Mouse (Mus musculus) stomach, postnatal 0 days (tissue): ENCODE data around the gene Slc1a1. TPM values are rescaled to one million over a fixed set of nuclear protein-coding genes. Genes with fewer than 3 reads are reported as not detected.

Source experiments
- ATAC-seq: fragments of 200-750 bp; cut with Nextera tagmentation; 2 replicates; pipeline ENCODE4 v1.8.0; 2017; ENCODE audit not compliant: low FRiP score, low TSS enrichment
- DNase-seq: peaks from one replicate; pipeline ENCODE4 v3.0.0-alpha.2; 2016; ENCODE audit warnings: low spot score
- H3K27ac ChIP-seq: fragments of 300-500 bp; sonication (generic); replicated peaks from 2 replicates; pipeline ENCODE4 v1.5.1; 2014; ENCODE audit warnings: mild to moderate bottlenecking, control low read depth
- H3K27me3 ChIP-seq: fragments of 300-500 bp; sonication (generic); 2 replicates; pipeline ENCODE4 v1.6.1; 2014; ENCODE audit warnings: low read length; ENCODE audit not compliant: control insufficient read depth, insufficient read depth
- H3K36me3 ChIP-seq: fragments of 300-500 bp; sonication (generic); 2 replicates; pipeline ENCODE4 v1.6.1; 2014; ENCODE audit warnings: low read length, mixed read lengths; ENCODE audit not compliant: control insufficient read depth, insufficient read depth
- H3K4me1 ChIP-seq: fragments of 300-500 bp; sonication (generic); replicated peaks from 2 replicates; pipeline ENCODE4 v1.6.1; 2014; ENCODE audit warnings: antibody characterized with exemption; ENCODE audit not compliant: control insufficient read depth, insufficient read depth
- H3K4me2 ChIP-seq: fragments of 300-500 bp; sonication (generic); replicated peaks from 2 replicates; pipeline ENCODE4 v1.6.1; 2014; ENCODE audit warnings: low read depth, mild to moderate bottlenecking, control low read depth, moderate library complexity
- H3K4me3 ChIP-seq: fragments of 300-500 bp; sonication (generic); 2 replicates; pipeline ENCODE4 v1.5.1; 2014; ENCODE audit warnings: low read depth, low read length, control low read depth
- H3K9ac ChIP-seq: fragments of 300-500 bp; sonication (generic); 2 replicates; pipeline ENCODE4 v1.6.1; 2014; ENCODE audit warnings: mild to moderate bottlenecking, low read length, control low read depth, mixed read lengths
- H3K9me3 ChIP-seq: fragments of 300-500 bp; sonication (generic); 2 replicates; pipeline ENCODE4 v1.6.1; 2016; ENCODE audit warnings: low read length; ENCODE audit not compliant: control insufficient read depth
- CTCF ChIP-seq: IDR thresholded peaks from 2 replicates; pipeline ENCODE4 v1.5.1; 2016; ENCODE audit warnings: antibody characterized with exemption, low read depth, mild to moderate bottlenecking, moderate library complexity
- EP300 ChIP-seq: optimal IDR thresholded peaks from 2 replicates; pipeline ENCODE3; 2016; ENCODE audit warnings: antibody characterized with exemption
- WGBS: fragments of 180-500 bp; shearing (Covaris S2); extraction: QIAGEN DNeasy Blood & Tissue Kit; methylation state at CpG from one replicate; pipeline ENCODE4 v1.1.7; 2014; 5-methylcytosine and 5-hydroxymethylcytosine counted together
- polyA plus RNA-seq: library from polyadenylated mRNA; unstranded; fragments of >200 nt; fragmentation: Nextera tagmentation; extraction: Ambion mirVana; gene quantifications from 2 replicates; pipeline ENCODE4 v1.2.1, GENCODE M21; 2015

The Slc1a1 gene
- polyA plus RNA-seq, 1 experiment from 2014 or later: 0.28 TPM

GRCm38 (mm10) chr19:28800448-28800847 lies 34.4 kb upstream of the Slc1a1 start:
- ATAC-seq: no peak
- DNase-seq: no peak
- no peak overlapping the region for H3K27ac ChIP-seq
- H3K4me3 ChIP-seq: no peak overlapping the region
- TF ChIP-seq CTCF: no peak
- TF ChIP-seq EP300: no peak
- no peaks in the 10 kb centered on the region for H3K4me1 ChIP-seq
- H3K36me3 ChIP-seq: no peaks in the 10 kb centered on the region
- no peak overlapping the region for H3K9ac ChIP-seq
- H3K4me2 ChIP-seq: no peak overlapping the region
- no peaks in the 10 kb centered on the region for H3K9me3 ChIP-seq
- WGBS: 48% methylated on average over 6 of the region's 6 CpGs
- H3K27me3 ChIP-seq: no peaks in the 10 kb centered on the region

- ATAC-seq (no peak), DNase-seq (no peak)
- WGBS: 87% methylated on average over 6 of the region's 6 CpGs
- no peak overlapping the region for H3K9ac ChIP-seq
- H3K27me3 ChIP-seq: no peaks in the 10 kb centered on the region
- TF ChIP-seq CTCF: no peak
- TF ChIP-seq EP300: no peak
- H3K4me2 ChIP-seq: no peak overlapping the region
- H3K36me3 ChIP-seq: no peaks in the 10 kb centered on the region
- H3K4me3 ChIP-seq: no peak overlapping the region
- H3K9me3 ChIP-seq: no peaks in the 10 kb centered on the region
- no peak overlapping the region for H3K27ac ChIP-seq
- no peaks in the 10 kb centered on the region for H3K4me1 ChIP-seq
Measured at GRCm38 (mm10) chr19:28806276-28806675, 28.6 kb upstream of the Slc1a1 start.

- Histone ChIP-seq H3K4me1 (no peaks in the 10 kb centered on the region), H3K9me3 (no peaks in the 10 kb centered on the region), H3K4me2 (no peak overlapping the region), H3K27me3 (no peaks in the 10 kb centered on the region), H3K4me3 (no peak overlapping the region), H3K36me3 (no peaks in the 10 kb centered on the region), H3K27ac (no peak overlapping the region), H3K9ac (no peak overlapping the region)
- TF ChIP-seq CTCF: no peak
- TF ChIP-seq EP300: no peak
- 92% methylated on average over 11 of the region's 11 CpGs for WGBS
- no peak for DNase-seq
- no peak for ATAC-seq
Measured at GRCm38 (mm10) chr19:28806821-28807496, 27.9 kb upstream of the Slc1a1 start.

GRCm38 (mm10) chr19:28807497-28807871 lies 27.4 kb upstream of the Slc1a1 start:
- ATAC-seq (no peak), DNase-seq (no peak)
- WGBS: 55% methylated on average over 2 of the region's 2 CpGs
- H3K27me3 ChIP-seq: no peaks in the 10 kb centered on the region
- no peak overlapping the region for H3K27ac ChIP-seq
- H3K4me1 ChIP-seq: no peaks in the 10 kb centered on the region
- no peaks in the 10 kb centered on the region for H3K36me3 ChIP-seq
- no peak overlapping the region for H3K9ac ChIP-seq
- no peak overlapping the region for H3K4me2 ChIP-seq
- H3K4me3 ChIP-seq: no peak overlapping the region
- no peaks in the 10 kb centered on the region for H3K9me3 ChIP-seq
- TF ChIP-seq EP300: no peak
- no peak for TF ChIP-seq CTCF

GRCm38 (mm10) chr19:28818286-28818685 lies 16.6 kb upstream of the Slc1a1 start:
- DNase-seq (peak; percentile 22), ATAC-seq (no peak)
- Histone ChIP-seq H3K4me3 (no peak overlapping the region), H3K27me3 (no peaks in the 10 kb centered on the region), H3K4me1 (no peaks in the 10 kb centered on the region), H3K9ac (no peak overlapping the region), H3K4me2 (no peak overlapping the region), H3K9me3 (no peaks in the 10 kb centered on the region), H3K36me3 (no peaks in the 10 kb centered on the region), H3K27ac (no peak overlapping the region)
- TF ChIP-seq EP300 (no peak), CTCF (no peak)
- 66% methylated on average over 4 of the region's 4 CpGs for WGBS

GRCm38 (mm10) chr19:28827697-28828328 lies 7.0 kb upstream of the Slc1a1 start:
- 0 out of 2 replicates have a peak overlapping the region, but pooled peaks have one; percentile 13 for H3K27ac ChIP-seq
- H3K36me3 ChIP-seq: no peaks in the 10 kb centered on the region
- peak overlapping the region; percentile 37; the same call in 1 of the 2 replicates for H3K4me2 ChIP-seq
- H3K4me1 ChIP-seq: no peaks in the 10 kb centered on the region
- no peaks in the 10 kb centered on the region for H3K27me3 ChIP-seq
- DNase-seq (peak; percentile 77), ATAC-seq (peak; percentile 86)
- 24% methylated on average over 15 of the region's 15 CpGs for WGBS
- TF ChIP-seq CTCF (no peak), EP300 (no peak)
- no peaks in the 10 kb centered on the region for H3K9me3 ChIP-seq
- H3K4me3 ChIP-seq: no peak overlapping the region
- no peak overlapping the region for H3K9ac ChIP-seq
